Mouse (Mus musculus) frontal cortex, postnatal 25 days (tissue): ENCODE results near the gene Wwp2.

ENCODE experiments used
- DNase-seq, 2 experiments: peaks; one replicate each; pipeline ENCODE4 v3.0.0; 2022; ENCODE audit warnings: low spot score in 2 of 2

Gene Wwp2

DNA sequence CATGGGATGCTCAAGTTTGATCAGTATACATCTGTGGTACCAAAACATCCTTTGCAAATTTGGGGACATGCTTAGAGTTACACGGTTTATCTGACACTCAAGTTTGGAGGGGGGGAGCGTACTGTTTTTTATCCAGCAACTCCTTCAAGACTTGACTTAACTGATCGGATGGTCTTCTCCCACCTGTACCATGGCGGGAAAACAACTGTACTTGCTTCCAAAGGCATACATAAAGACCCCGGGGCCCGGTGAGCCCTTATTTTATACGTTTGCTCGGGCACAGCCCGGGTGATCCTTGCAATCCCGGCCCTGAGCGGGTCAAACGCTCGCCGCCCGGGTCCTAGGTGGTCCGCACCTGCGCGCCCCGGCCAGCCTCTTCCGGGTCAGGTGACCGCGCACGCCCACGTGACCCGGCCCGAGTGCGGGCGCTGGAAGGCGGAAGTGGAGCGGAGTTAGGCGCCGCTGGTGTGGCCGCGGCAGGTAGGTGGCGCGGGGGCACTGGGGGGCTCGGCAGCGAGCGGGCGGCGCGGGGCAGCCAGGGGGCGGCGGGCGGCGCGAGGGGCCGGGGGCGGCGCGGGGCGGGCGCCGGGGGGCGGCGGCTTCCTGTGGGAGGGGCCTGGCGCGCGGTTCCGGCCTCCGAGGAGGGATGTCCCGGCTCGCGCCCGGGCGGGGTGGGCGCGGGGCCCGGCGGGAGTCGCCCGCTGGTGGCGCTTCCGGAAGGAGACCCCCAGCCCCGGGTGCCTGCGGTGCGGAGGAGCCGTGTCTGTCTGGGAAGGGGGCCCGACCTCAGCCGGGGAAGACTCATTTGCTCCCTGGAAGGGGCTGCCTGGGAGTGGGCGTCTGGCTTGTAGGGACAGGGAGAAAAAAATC, at the start of gene Wwp2:
TSS of gene Wwp2 (plus strand) at position 404 of the 870 bp plus-strand sequence.
- DNase-seq: peak; percentile 61 to 63

DNA sequence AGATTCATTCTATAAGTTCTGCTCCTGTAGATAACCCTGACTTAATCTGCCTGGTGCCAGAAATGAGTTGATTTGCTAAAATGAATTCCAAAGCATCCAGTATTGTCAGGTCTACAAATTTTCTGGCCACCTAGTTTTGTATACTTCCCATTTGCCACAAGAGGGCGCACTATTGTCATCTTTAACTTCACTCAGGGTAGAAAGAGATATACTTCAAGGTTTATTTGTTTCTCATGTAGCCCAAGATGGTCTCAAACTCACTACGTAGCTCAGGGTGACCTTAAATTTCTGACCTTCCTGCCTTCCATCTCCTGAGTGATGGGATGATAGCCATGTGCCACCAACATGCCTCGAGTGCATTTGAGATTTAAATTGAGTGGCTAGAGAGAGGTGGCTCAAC, 49.5 kb upstream of the Wwp2 start:
- DNase-seq: no peak

DNA sequence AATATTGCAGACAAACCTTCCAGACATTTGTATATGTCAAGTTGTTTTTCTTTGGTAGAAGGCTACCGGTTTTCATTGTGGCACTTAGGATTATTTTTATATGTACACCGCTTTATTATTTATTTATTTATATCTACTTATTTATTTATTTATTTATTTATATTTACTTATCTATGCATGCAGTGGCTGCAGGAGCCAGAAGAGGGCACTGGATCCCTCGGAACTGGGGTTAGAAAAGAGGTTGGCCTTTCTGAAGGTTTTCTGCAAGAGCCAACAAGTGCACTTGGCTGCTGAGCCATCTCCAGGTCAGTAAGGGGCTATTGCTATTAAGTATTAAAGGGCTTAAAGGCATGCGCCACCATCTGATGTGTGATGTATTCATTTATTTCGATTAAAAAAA, 48.3 kb upstream of the Wwp2 start:
- no peak for DNase-seq

- DNase-seq: no peak
Measured at GRCm38 (mm10) chr8:107389557-107389956, 46.6 kb upstream of the Wwp2 start.

DNA sequence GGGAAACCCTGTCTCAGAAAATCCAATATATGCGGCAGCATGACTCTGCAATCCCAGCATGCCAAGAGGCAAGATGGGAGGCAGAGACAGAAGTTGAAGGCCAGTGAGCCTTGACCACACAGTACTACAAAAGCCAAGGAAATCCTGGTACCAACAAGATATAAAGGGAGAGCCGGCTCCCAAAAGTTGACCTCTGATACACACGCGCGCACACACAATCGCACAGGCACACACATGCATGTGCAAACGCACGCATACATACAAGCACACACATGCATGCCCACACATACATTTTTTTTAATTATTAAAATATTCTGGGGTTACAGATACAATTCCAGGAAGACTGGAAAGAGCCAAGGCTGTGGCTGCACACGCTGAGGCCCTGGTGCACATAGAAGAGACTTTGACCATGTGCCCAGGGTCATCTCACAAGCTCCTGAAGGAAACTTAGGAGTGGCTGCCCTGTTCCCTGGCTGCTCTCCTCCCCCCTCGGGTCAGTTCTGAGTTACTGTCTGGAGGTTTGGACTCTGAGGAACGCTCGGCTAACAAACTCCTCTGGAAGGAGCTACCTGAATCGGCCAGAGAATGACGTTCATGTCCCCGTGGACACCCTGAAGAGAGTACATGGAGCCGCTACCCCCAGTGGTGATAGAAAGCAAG, 45.6 kb upstream of the Wwp2 start:
- no peak for DNase-seq

GRCm38 (mm10) chr8:107391136-107391516, 45.0 kb upstream of the Wwp2 start:
- DNase-seq: no peak

- no peak for DNase-seq
Measured at GRCm38 (mm10) chr8:107395397-107395796, 40.8 kb upstream of the Wwp2 start.

DNA sequence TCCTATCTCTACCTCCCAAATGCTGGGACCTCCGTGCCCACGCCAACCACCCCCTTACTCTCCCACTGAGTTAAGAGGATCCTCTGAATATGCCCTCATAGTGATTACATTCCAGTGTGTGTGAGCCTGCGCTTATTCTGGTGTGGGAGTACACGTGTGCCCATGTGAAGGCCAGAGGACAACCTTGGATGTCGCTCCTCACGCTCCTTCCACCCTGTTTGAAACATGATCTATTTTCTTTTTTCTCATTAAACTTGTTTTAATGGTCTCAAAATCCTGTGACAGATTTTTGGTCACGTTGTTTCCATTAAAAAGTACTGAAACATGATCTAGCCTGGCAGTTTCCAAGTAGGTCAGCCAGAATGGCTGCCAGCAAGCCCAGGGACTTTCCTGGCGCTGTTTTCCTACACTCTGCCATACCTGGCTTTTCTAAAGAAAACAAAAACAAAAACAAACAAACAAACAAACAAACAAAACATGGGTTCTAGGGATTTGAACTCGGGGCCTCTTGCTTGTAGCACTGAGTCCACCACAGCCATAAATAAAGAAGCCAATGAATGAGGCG, 40.0 kb upstream of the Wwp2 start:
- no peak for DNase-seq

- no peak for DNase-seq
Measured at GRCm38 (mm10) chr8:107397665-107398064, 38.5 kb upstream of the Wwp2 start.

GRCm38 (mm10) chr8:107399495-107399894, 36.7 kb upstream of the Wwp2 start:
- no peak for DNase-seq

- DNase-seq: no peak
Measured at GRCm38 (mm10) chr8:107401866-107402265, 34.3 kb upstream of the Wwp2 start.

GRCm38 (mm10) chr8:107403038-107403781, 33.0 kb upstream of the Wwp2 start, which contains the start of gene Nqo1:
Gene Nqo1 (minus strand): TSS chr8:107403206.
- DNase-seq: peak; percentile 16 to 39

- no peak for DNase-seq
Measured at GRCm38 (mm10) chr8:107404057-107404456, 32.1 kb upstream of the Wwp2 start.

GRCm38 (mm10) chr8:107405935-107406334, 30.2 kb upstream of the Wwp2 start:
- no peak for DNase-seq

- DNase-seq: no peak
Measured at GRCm38 (mm10) chr8:107411391-107411790, 24.8 kb upstream of the Wwp2 start.

GRCm38 (mm10) chr8:107412552-107412951, 23.6 kb upstream of the Wwp2 start:
- DNase-seq: no peak

DNA sequence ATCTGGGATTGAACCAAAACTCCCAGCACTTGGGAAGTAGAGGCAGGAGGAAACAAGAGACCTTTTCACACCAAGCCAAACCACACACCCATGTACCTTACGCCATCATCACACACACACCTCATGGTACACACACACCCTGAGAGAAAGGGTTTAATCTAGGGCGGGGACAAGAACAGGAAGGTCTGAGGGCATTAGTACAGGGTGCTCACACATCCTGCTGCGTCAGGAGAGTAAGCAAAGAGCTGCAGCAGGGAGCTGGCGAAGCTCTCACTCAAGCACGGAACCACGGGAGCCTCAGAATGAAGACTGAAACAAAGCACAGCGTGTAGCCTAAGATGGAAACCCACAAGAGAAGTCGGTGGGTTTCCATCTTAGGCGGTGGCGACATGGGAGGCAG, 22.3 kb upstream of the Wwp2 start:
- DNase-seq: no peak

DNA sequence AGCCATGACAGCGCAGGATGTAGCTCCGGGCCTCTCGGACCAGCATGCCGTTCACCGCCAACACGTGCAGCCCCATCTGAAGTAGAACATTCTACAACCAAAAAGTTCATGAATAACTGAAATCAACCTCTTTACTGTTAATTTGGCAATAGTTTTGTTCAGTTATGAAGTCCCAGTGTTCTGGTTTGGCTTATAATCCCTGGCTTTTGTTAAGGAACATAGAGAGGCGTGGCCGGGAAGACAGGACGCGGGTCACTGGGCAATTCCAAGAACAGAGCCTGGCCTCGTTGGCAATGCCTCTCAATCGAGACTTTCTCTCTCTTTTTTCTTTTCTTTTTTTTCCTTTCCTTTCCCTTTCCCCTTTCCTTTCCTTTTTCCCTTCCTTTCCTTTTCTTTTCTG, 19.2 kb upstream of the Wwp2 start:
- no peak for DNase-seq

GRCm38 (mm10) chr8:107424176-107424575, 12.0 kb upstream of the Wwp2 start:
- no peak for DNase-seq

DNA sequence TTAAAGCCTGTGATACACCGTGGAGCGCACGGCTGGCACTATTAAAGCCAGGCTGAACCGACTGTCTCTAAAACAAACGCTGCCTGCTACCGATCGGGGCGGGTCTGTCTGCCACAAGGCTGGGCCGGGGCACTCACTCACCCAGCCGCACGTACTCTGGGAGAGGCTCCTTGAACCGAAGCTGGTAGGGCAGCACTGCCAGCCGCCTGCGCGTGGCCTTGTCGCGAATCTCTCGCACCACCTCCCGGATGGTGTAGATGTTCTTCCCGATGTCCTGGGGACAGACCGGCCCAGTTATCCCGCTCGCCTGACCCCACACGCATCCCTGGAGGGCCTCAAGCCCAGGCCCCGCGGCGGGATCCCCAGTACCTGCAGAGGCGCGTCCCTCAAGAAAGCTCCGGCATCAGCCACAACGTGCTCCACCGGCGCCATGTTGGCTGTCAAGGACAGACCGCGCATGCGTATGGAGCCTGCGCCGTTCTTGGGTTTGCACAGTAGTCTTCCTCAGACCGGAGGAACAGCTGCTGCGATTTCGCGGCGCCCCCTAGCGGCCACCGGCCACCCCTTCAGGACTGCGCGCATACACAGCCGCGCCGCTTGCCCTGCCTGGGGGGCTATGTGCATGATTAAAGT, 11.5 kb upstream of the Wwp2 start, which contains the start of gene Nob1:
TSS of gene Nob1 (minus strand) at position 455 of the 633 bp plus-strand sequence.
- DNase-seq: peak; percentile 97 to 98

- no peak for DNase-seq
Measured at GRCm38 (mm10) chr8:107425230-107425597, 11.0 kb upstream of the Wwp2 start.

GRCm38 (mm10) chr8:107430821-107431220, 5.3 kb upstream of the Wwp2 start:
- DNase-seq: no peak
